Mouse (Mus musculus): ENCODE results near the gene Unc93b1. TPM values are rescaled to one million over a fixed set of nuclear protein-coding genes. Genes with fewer than 3 reads are reported as not detected.

Unc93b1 gene
- polyA plus RNA-seq, 1 experiment from 2014 or later = 15.0 TPM

DNA sequence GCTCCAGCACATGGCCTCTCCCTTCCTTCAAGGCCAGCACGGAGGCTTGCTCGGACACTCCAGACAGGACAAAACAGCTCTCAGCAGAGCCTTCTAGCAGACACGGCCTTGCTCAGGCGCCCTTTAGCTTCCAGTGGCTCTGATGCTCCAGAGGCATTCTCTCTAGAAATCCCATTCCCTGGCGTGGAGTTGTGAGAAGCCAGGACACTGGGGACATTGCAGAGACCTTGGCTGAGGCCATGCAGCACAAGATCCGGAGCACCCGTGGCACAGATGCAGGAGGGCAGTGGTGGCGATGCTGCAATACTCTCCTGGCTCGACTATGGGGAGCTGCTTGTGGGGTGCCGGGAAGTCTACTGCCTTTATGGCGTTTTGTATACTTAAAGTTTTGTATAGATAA, 18.3 kb upstream of the Unc93b1 start:
- H3K9ac ChIP-seq (replicated peaks) = no peak overlapping the region
- no peak overlapping the region for H3K4me3 ChIP-seq (replicated peaks)
- no peak for ATAC-seq (ENCODE audit: low FRiP score)
- no peak overlapping the region for H3K4me2 ChIP-seq
- no peaks in the 10 kb centered on the region for H3K36me3 ChIP-seq
- no peaks in the 10 kb centered on the region for H3K27me3 ChIP-seq (replicated peaks)
- WGBS = 82% methylated on average over 11 of the region's 11 CpGs
- peaks cover 13% of the 10 kb centered on the region for H3K4me1 ChIP-seq
- no peak overlapping the region for H3K27ac ChIP-seq (replicated peaks)
- no peaks in the 10 kb centered on the region for H3K9me3 ChIP-seq (replicated peaks)

DNA sequence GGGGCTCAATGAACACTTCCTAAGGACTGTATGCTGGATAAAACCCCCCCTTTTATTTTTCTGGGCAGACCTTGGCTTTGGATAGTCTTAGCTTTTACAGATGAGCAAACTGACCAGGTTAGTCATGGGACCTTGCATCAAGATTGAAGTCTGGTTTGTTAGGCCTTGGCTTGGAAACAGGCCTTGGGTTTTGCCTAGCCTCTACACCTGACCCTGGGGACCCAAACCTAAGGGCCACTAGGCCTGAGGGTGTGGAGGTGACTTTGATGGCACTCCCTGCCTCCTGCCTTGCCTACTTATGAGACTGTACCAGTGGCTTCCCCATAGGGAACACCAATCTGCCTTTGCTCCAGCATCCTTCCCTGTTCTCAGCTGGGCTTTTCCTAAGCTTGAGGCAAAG, 15.1 kb upstream of the Unc93b1 start:
- H3K9ac ChIP-seq (replicated peaks) = no peak overlapping the region
- H3K27me3 ChIP-seq (replicated peaks) = no peaks in the 10 kb centered on the region
- no peak for ATAC-seq (ENCODE audit: low FRiP score)
- no peaks in the 10 kb centered on the region for H3K4me1 ChIP-seq
- H3K4me2 ChIP-seq = no peak overlapping the region
- no peak overlapping the region for H3K27ac ChIP-seq (replicated peaks)
- H3K36me3 ChIP-seq = no peaks in the 10 kb centered on the region
- H3K9me3 ChIP-seq (replicated peaks) = no peaks in the 10 kb centered on the region
- no peak overlapping the region for H3K4me3 ChIP-seq (replicated peaks)

DNA sequence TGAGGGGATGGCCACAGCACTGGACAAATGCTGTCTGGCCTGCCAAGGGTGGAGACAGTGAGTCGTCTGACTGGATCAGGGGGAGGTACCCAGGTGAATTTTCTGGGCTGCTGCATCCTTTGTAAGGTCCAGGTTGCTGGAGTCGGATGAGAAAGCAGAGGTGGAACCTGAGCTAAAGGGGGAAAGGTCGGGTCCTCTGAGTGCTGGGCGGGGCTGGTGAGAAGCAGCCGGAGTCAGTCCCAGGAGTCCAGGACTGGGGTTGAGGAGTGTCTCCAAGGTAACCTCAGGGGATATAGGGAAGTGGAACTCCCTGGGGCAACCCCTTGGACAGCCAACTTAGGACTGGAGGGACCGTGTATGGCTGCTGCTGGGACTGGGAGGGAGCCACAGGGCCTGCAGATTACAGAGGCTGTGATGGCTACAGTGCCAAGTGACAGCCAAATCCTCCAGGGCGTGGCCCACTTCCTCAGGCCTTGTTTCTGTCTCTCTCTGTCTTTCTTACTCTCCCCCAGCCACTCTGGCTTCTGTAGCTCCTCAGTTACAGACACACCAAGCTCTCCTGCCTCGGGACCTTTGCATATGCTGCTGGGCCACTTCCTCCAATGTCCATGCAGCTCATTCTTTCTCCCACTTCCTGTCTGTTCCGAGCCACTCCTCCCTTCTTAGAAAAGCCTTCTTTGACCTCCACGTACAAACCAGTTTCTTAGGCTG, 12.2 kb upstream of the Unc93b1 start:
- Histone ChIP-seq H3K27me3 (replicated peaks) (no peaks in the 10 kb centered on the region), H3K4me1 (no peaks in the 10 kb centered on the region)

DNA sequence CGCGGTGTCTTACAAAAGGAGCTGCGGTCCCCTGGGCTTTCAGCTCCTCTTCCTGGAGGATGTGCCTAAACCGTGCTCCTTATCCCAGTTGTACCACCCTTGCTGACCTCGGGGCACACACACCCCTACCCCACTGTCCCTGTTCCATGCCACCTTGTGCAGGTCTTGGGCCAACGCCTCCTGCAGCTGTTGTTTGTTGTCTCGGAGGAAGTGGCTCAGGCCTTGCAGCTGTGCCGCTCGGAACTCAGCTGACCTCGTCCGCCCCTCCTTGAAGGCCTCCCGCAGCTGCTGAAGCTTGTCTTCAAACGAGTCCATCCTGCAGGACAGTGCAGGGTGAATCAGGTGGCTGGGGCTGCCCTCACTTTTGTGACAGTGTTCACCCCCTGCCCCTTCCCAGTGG, 11.4 kb upstream of the Unc93b1 start:
- WGBS = 65% methylated on average over 13 of the region's 13 CpGs
- H3K27ac ChIP-seq (replicated peaks) = 0 out of 2 replicates have a peak overlapping the region, but pooled peaks have one; percentile 9

More for the DNA sequence above, 12.2 kb upstream of the Unc93b1 start:
- Histone ChIP-seq H3K36me3 (no peaks in the 10 kb centered on the region), H3K9ac (replicated peaks) (no peak overlapping the region), H3K27ac (replicated peaks) (0 out of 2 replicates have a peak overlapping the region, but pooled peaks have one; percentile 9), H3K4me3 (replicated peaks) (no peak overlapping the region), H3K4me2 (no peak overlapping the region), H3K9me3 (replicated peaks) (no peaks in the 10 kb centered on the region)
- ATAC-seq (ENCODE audit: low FRiP score) = no peak
- 62% methylated on average over 10 of the region's 10 CpGs for WGBS

DNA sequence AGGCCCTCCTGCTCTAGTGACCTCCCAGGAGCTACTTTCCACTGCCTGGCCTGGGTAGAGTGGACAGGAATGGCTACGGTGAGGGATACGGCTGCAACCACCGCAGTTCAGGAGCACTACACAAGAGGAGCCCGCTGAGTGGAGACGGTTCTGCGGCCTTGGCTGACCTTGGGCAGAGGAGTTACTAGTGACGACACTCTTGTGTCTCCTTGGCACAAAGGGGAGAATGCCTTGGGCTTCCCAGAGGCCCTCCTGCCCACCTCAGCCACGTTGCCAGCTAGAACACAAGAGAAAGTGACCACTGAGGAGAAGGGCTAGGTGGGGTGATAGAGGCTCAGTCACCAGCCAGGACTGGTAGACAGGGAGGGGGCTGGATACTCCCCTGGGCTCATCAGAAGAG, 10.8 kb upstream of the Unc93b1 start:
- ATAC-seq (ENCODE audit: low FRiP score) = no peak
- Histone ChIP-seq H3K36me3 (no peaks in the 10 kb centered on the region), H3K4me1 (0 out of 2 replicates have a peak, but pooled peaks cover under 1% of the 10 kb centered on the region), H3K9me3 (replicated peaks) (no peaks in the 10 kb centered on the region), H3K4me3 (replicated peaks) (no peak overlapping the region), H3K4me2 (no peak overlapping the region), H3K27ac (replicated peaks) (no peak overlapping the region), H3K9ac (replicated peaks) (no peak overlapping the region), H3K27me3 (replicated peaks) (no peaks in the 10 kb centered on the region)
- 84% methylated on average over 8 of the region's 8 CpGs for WGBS

More for the DNA sequence above, 11.4 kb upstream of the Unc93b1 start:
- H3K27me3 ChIP-seq (replicated peaks) = no peaks in the 10 kb centered on the region
- no peaks in the 10 kb centered on the region for H3K9me3 ChIP-seq (replicated peaks)
- H3K9ac ChIP-seq (replicated peaks) = no peak overlapping the region
- no peak overlapping the region for H3K4me3 ChIP-seq (replicated peaks)
- no peaks in the 10 kb centered on the region for H3K4me1 ChIP-seq
- no peaks in the 10 kb centered on the region for H3K36me3 ChIP-seq
- H3K4me2 ChIP-seq = no peak overlapping the region
- ATAC-seq (ENCODE audit: low FRiP score) = no peak; the same call in 1 of the 2 replicates

DNA sequence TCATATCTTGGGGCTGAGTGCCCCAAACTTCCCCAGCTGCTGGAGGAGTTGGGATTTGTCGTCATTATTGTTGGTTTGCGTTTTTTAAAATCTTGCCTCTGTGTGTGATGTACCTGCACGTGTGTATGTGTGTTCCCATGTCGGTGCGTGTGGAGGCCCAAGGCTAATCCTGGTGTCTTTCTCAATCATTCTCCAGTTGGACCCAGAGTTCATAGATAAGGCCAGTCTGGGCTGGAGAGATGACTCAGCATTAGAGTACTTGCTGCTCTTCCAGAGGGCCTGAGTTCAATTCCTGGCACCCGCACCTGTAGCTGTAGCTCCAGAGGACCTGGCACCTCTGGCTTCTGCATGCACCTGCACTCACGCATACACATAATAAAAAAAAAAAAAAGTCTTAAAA, 10.1 kb upstream of the Unc93b1 start:
- ATAC-seq (ENCODE audit: low FRiP score) = no peak
- 93% methylated on average over 7 of the region's 7 CpGs for WGBS
- no peak overlapping the region for H3K4me3 ChIP-seq (replicated peaks)
- H3K27ac ChIP-seq (replicated peaks) = no peak overlapping the region
- H3K9ac ChIP-seq (replicated peaks) = no peak overlapping the region
- no peak overlapping the region for H3K4me2 ChIP-seq
- H3K27me3 ChIP-seq (replicated peaks) = no peaks in the 10 kb centered on the region
- peaks cover 7% of the 10 kb centered on the region for H3K4me1 ChIP-seq
- H3K36me3 ChIP-seq = no peaks in the 10 kb centered on the region
- no peaks in the 10 kb centered on the region for H3K9me3 ChIP-seq (replicated peaks)

DNA sequence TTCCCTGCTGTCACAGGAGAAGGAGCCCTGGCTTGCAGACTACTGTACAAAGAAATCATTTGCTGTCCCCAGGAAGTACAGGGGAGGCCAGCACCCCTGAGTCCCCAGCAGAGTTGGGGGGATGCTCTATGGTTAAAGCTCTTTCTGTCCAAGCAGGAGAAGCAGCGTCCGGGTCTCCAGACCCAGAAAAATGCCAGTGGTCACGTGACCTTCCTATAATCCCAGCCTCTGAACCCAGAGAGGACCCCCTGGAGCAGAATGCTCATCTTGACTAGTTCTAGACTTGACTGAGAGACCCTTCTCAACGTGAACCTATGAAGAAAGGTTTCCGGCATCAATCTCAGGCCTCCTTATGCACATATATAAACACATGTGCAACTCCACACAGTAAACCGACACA, 9.1 kb upstream of the Unc93b1 start:
- Histone ChIP-seq H3K4me3 (replicated peaks) (no peak overlapping the region), H3K9me3 (replicated peaks) (no peaks in the 10 kb centered on the region), H3K36me3 (no peaks in the 10 kb centered on the region), H3K4me2 (no peak overlapping the region), H3K27me3 (replicated peaks) (no peaks in the 10 kb centered on the region), H3K9ac (replicated peaks) (no peak overlapping the region), H3K27ac (replicated peaks) (no peak overlapping the region), H3K4me1 (peaks cover 17% of the 10 kb centered on the region)
- ATAC-seq (ENCODE audit: low FRiP score) = no peak
- 82% methylated on average over 6 of the region's 6 CpGs for WGBS

DNA sequence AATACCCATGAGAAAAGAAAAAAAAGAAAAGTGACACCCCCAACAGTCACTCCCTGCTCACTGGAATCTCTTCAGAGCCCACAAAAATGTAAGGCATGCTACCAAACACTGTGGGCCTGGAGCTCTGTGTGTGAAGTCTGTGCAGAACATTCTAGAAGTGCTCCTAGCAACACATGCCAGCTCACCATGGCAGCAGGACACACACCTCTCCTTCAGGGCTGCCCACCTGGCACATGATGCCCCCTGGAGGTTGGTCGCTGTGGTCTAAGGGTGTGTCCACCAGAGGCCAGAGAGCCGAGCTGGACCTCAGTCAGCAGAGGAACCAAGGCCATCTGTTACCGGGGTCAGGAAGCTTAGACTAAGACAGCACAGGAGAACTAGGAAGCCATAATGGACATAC, 8.7 kb upstream of the Unc93b1 start:
- 70% methylated on average over 3 of the region's 3 CpGs for WGBS
- Histone ChIP-seq H3K4me2 (no peak overlapping the region), H3K9ac (replicated peaks) (no peak overlapping the region), H3K27ac (replicated peaks) (no peak overlapping the region), H3K27me3 (replicated peaks) (no peaks in the 10 kb centered on the region), H3K36me3 (no peaks in the 10 kb centered on the region), H3K4me1 (peaks cover 20% of the 10 kb centered on the region), H3K9me3 (replicated peaks) (no peaks in the 10 kb centered on the region), H3K4me3 (replicated peaks) (no peak overlapping the region)
- no peak for ATAC-seq (ENCODE audit: low FRiP score)

DNA sequence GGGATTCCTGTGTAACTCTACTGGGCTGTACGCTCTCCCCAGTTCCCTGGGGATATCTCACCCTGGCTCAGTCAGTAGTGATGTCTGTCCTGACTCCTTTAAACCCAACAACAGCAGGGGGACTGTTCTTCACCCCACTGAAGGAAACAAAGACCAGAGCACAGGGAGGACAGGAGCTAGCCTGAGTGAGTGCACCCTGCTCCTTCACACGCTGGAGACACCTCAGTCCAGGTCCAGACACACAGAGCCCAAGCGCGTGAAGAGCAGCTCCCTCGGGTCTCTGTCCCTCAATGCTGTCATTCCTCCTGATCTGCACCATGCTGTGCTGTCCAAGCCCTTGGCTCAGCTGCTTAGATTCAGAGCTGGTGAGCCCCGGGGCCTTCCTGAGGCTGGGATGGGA, 8.3 kb upstream of the Unc93b1 start:
- no peaks in the 10 kb centered on the region for H3K27me3 ChIP-seq (replicated peaks)
- H3K27ac ChIP-seq (replicated peaks) = no peak overlapping the region; the same call in 1 of the 2 replicates
- no peak overlapping the region for H3K9ac ChIP-seq (replicated peaks)
- H3K4me1 ChIP-seq = peaks cover 20% of the 10 kb centered on the region
- ATAC-seq (ENCODE audit: low FRiP score) = no peak
- H3K4me3 ChIP-seq (replicated peaks) = no peak overlapping the region
- H3K36me3 ChIP-seq = no peaks in the 10 kb centered on the region
- H3K9me3 ChIP-seq (replicated peaks) = no peaks in the 10 kb centered on the region
- 64% methylated on average over 6 of the region's 6 CpGs for WGBS
- H3K4me2 ChIP-seq = no peak overlapping the region

DNA sequence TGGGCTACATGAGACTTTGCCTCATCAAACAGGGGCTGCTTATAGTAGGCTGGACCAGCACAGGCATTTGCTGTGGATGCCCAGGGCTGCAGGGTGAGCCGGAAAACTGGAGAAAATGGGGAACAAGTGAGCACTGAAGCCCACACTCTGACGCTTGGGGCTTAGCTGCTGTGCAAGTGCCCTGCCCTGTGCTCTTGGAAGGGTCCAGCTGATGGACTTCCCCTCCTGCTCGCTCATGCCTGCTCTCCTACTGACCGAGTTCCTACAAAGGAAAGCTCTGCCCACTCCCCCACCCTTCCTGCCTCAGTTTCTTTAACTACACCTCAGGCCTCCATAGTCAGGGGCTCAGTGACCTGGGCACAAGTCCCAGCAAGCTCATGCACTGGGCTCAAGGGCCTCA, 7.0 kb upstream of the Unc93b1 start:
- ATAC-seq (ENCODE audit: low FRiP score) = no peak
- Histone ChIP-seq H3K4me3 (replicated peaks) (no peak overlapping the region), H3K27me3 (replicated peaks) (no peaks in the 10 kb centered on the region), H3K9ac (replicated peaks) (no peak overlapping the region), H3K4me1 (peaks cover 20% of the 10 kb centered on the region), H3K27ac (replicated peaks) (no peak overlapping the region), H3K9me3 (replicated peaks) (no peaks in the 10 kb centered on the region), H3K4me2 (no peak overlapping the region), H3K36me3 (no peaks in the 10 kb centered on the region)
- WGBS = 77% methylated on average over 4 of the region's 4 CpGs

DNA sequence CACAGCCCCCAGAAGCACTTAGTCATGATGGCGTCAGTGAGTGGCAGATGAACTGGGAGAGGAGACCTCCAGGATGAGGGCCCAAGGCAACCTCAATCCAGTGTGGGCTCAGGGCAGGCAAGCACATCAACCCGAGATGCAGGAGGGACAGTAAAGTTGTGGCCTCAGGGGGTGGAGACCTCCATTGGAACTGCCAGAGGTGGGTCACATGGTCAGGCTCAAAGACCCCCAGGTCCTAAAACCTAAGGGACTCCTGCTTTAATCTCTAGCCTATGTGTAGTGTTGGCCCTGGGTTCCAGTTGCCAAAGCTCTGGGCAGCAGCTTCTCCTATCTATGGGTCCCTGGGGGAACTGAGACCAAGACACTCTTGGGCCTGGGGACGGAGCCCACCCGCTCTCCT, 6.2 kb upstream of the Unc93b1 start:
- no peaks in the 10 kb centered on the region for H3K36me3 ChIP-seq
- H3K27ac ChIP-seq (replicated peaks) = peak overlapping the region; percentile 76
- WGBS = 78% methylated on average over 4 of the region's 4 CpGs
- H3K4me3 ChIP-seq (replicated peaks) = no peak overlapping the region
- no peak overlapping the region for H3K9ac ChIP-seq (replicated peaks)
- H3K9me3 ChIP-seq (replicated peaks) = no peaks in the 10 kb centered on the region
- H3K4me1 ChIP-seq = peaks cover 20% of the 10 kb centered on the region
- no peak for ATAC-seq (ENCODE audit: low FRiP score)
- no peaks in the 10 kb centered on the region; the same call in 1 of the 2 replicates for H3K27me3 ChIP-seq (replicated peaks)
- H3K4me2 ChIP-seq = no peak overlapping the region

DNA sequence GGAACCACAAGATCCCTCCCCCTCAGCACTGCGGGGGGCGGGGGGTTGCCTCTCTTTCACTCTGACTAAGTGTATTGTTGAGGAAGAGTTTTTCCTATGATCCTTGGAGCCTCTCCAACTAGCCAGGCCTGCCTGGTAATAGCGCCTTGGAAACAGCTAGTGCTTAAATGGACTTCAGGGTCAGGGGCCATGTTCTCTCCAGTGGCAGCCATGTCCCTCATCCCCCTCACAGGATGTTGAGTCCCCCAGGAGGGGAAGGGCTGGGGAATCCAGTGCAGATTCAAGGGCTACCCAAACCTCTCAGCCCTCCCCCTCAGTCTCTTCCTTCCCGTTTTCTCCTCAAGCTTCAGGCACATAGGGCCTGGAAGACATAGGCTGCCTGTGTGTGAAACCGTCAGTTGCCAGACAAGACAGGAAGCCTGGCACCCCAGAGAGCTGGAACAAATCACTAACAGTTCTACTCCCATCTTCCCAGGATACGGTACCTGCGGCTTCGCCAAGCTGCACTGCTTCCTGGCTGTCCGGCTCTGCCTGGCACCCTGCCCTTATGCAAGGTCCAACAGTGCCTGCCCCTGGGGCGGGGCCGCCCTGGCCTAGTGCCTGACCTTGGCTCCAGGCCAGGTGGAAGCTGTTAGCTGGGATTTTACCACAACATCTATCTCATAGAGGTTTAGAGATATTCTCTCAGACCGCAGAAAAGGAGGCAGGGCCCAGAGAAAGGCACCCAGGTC, 5.6 kb upstream of the Unc93b1 start, which contains the start of gene Aldh3b1:
Aldh3b1 (minus strand) TSS at position 598 of the 731 bp plus-strand sequence.
- Histone ChIP-seq H3K27me3 (replicated peaks) (no peaks in the 10 kb centered on the region; the same call in 1 of the 2 replicates), H3K4me1 (peaks cover 20% of the 10 kb centered on the region), H3K9me3 (replicated peaks) (no peaks in the 10 kb centered on the region), H3K4me3 (replicated peaks) (no peak within 1 kb of the TSS), H3K4me2 (peak within 1 kb of the TSS; percentile 27), H3K9ac (replicated peaks) (no peak within 1 kb of the TSS), H3K36me3 (no peaks in the 10 kb centered on the region), H3K27ac (replicated peaks) (peak within 1 kb of the TSS; percentile 76)
- ATAC-seq (ENCODE audit: low FRiP score) = peak; percentile 78
- 50% methylated on average over 12 of the region's 12 CpGs for WGBS

Data from neural tube, embryonic 15.5 days (tissue).